Mouse (Mus musculus) layer of hippocampus, postnatal 36 days (tissue): Measurements from ENCODE around the gene Myh13. TPM values are rescaled to one million over a fixed set of nuclear protein-coding genes. Genes with fewer than 3 reads are reported as not detected.

Experiments used
- DNase-seq, 2 experiments: peaks; one replicate each; pipeline ENCODE4 v3.0.0; 2022
- total RNA-seq, 2 experiments: library from RNA; stranded (reverse); gene quantifications; 2 replicates each; pipeline ENCODE4 v1.2.3; 2021

Gene Myh13
- total RNA-seq, 2 experiments from 2014 or later: 0.07 TPM; not detected in 1

DNA sequence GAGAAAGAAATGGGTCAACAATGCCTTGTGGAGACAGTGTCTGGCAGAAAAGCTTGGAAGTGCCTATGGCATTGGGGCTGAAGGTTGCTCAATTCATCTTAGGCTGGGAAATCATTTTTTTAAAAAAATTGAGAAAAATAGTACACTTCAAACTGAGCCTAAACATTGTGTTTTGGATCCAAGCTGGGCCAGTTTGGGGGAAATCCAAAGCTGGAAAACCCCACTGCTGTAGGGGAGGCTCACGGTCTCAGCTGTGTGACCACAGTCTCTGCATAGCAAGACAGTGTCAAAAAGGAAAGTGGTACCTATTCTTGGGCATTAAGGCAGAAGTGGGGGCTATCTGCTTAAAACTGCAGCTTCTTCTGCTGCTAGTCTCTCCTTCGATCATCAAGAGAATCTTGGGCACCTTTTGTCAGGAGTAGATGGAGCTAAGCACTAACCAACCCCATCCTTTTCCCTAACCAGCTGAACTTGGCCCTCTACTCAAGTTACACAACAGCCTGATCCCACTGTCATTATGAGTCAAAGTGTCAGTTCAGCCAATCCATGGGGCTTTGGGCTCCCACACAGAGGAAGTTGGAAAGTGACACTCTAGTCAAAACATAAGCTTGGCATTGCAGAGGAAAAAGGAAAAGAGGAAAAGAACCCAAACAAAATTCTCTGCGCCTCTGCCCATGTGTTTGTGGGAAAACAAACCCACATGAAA, 69.4 kb downstream of the Myh13 start:
- no peak for DNase-seq

- DNase-seq: no peak
Observed at GRCm38 (mm10) chr11:67392369-67392768, 70.9 kb downstream of the Myh13 start.

DNA sequence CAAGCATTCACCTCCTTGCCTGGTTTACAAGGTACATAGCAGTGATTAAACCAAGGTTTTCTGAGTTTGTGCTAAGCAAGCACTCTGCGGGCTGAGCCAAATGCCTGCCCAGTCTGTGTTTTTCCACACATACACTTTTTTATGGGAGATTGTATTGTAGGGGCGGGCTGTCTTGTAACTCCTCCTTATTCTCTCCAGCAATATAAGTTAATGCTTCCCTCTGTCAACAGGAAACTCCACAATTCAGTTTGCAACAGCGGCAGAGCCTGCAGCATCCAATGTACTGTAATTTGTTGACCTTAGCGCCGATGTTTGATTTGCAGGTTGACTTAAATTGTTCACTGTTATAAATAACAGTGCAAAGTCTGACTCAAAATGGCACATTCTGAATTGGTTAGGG, 79.5 kb downstream of the Myh13 start:
- DNase-seq: no peak

- no peak for DNase-seq
Observed at GRCm38 (mm10) chr11:67414346-67414940, 93.0 kb downstream of the Myh13 start.

Other genes starting within 250 kb of the Myh13 start
- gene Myh3, start 243.4 kb upstream of the Myh13 start, total RNA-seq: under 1 TPM; 0.55 to 0.76 TPM
- under 1 TPM; 0.13 to 0.15 TPM for gene Myh2, start 150.6 kb upstream of the Myh13 start, total RNA-seq
- under 1 TPM; 0.10 to 0.23 TPM for gene Myh1, start 121.6 kb upstream of the Myh13 start, total RNA-seq
- gene Myh4, start 83.6 kb upstream of the Myh13 start, total RNA-seq: under 1 TPM; 0.08 to 0.15 TPM
- 1 to 10 TPM; 1.3 to 1.4 TPM for gene Myh8, start 44.5 kb upstream of the Myh13 start, total RNA-seq
- gene Gas7, start 133.8 kb downstream of the Myh13 start, total RNA-seq: 100 to 1,000 TPM; 398 to 444 TPM